ENCODE assay signal across 13 mouse cellular contexts in the genomic region with DNA sequence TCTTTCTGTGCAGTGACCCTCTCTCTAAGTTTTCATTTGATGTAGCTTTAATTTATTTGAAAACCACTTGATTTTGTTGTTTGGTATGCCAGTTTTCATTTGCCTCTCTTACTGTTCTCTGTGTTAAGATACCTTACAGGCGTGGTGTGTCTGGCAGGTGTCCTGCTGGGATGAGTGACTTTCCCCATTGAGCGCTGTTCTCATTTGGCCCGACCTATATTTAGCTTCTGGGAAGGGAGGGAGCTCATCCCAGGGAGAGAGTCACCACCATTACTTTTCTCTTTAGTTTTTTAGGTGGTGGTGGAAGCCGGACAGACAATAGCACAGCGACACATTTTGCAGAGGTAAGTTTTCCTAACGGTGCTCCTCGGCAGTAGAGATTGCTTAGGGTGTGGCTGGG. TPM values are rescaled to one million over a fixed set of nuclear protein-coding genes. Genes with fewer than 3 reads are reported as not detected.
DNase-seq lines count a peak whose midpoint lies in the region; TF ChIP-seq lines count a peak whose summit lies in the region.
"Had no signal": no experiment of that assay in that cellular context is flagged by ENCODE, and none has a peak within 500 bp of the region (broad histone marks: within the 10 kb centered on the region; RNA-seq: fewer than 3 reads in every experiment).

No protein-coding gene starts in this region.

- no peaks in the 10 kb centered on the region for H3K9me3 ChIP-seq in heart, embryonic 10.5 days
- H3K9me3 ChIP-seq: limb, embryonic 15.5 days; midbrain, embryonic 15.5 days had no signal

- peak; percentile 45 to 64 for DNase-seq in heart, adult 2 months
- no peak for DNase-seq in heart, embryonic 10.5 days (ENCODE audit: low spot score)
- peak; percentile 55 for DNase-seq in cerebellum, adult 9-10 months
- DNase-seq in heart, adult 9 months (ENCODE audit: low spot score in 2 of 2) = peak; percentile 48 to 58
- DNase-seq in left cerebral cortex, adult 9 months (ENCODE audit: low spot score in 2 of 2) = no peak
- no peak for DNase-seq in thymus, postnatal 25 days
- no peak for DNase-seq in layer of hippocampus, adult 11-12 months (ENCODE audit: low spot score)
- DNase-seq: kidney, adult 2 months; kidney, postnatal 36 days; lung, adult 2 months; thymus, postnatal 36 days had no signal

- WGBS in heart, adult 2 months = 59% methylated on average over 7 of the region's 7 CpGs
- 52% methylated on average over 7 of the region's 7 CpGs for WGBS in heart, embryonic 10.5 days

- H3K4me1 ChIP-seq in heart, adult 2 months (ENCODE audit: control insufficient read depth, insufficient read depth, low read length) = peaks cover 4% of the 10 kb centered on the region
- peaks cover 10% of the 10 kb centered on the region; the same call in 1 of the 2 replicates for H3K4me1 ChIP-seq in heart, embryonic 10.5 days
- H3K4me1 ChIP-seq: limb, embryonic 15.5 days; midbrain, embryonic 15.5 days had no signal

- peaks cover 1% of the 10 kb centered on the region; the same call in 1 of the 2 replicates for H3K79me2 ChIP-seq in heart, adult 2 months (replicated peaks; ENCODE audit: control insufficient read depth, insufficient read depth, low read length)

- peaks cover 6% of the 10 kb centered on the region for H3K36me3 ChIP-seq in heart, adult 2 months (ENCODE audit: control insufficient read depth, insufficient read depth, low read length)
- H3K36me3 ChIP-seq in heart, embryonic 10.5 days = peaks cover 4% of the 10 kb centered on the region; the same call in 1 of the 2 replicates
- H3K36me3 ChIP-seq: midbrain, embryonic 15.5 days had no signal

- TF ChIP-seq EP300 in heart, adult 2 months (IDR thresholded peaks at IDR 0.05; ENCODE audit: insufficient read depth, low read depth, low read length) = no peak

- no peaks in the 10 kb centered on the region for H3K27me3 ChIP-seq in heart, adult 2 months (ENCODE audit: control insufficient read depth, insufficient read depth, low read length)
- no peaks in the 10 kb centered on the region for H3K27me3 ChIP-seq in heart, embryonic 10.5 days (ENCODE audit: insufficient read depth, poor library complexity, severe bottlenecking)
- H3K27me3 ChIP-seq: limb, embryonic 15.5 days; midbrain, embryonic 15.5 days had no signal

- no peak overlapping the region for H3K9ac ChIP-seq in heart, adult 2 months (ENCODE audit: low read depth, low read length)
- H3K9ac ChIP-seq: limb, embryonic 15.5 days; midbrain, embryonic 15.5 days had no signal

- H3K27ac ChIP-seq in heart, adult 2 months = peak overlapping the region; percentile 72
- H3K27ac ChIP-seq in heart, embryonic 10.5 days = no peak overlapping the region; the same call in 1 of the 2 replicates
- H3K27ac ChIP-seq: limb, embryonic 15.5 days; midbrain, embryonic 15.5 days had no signal

- TF ChIP-seq CTCF in heart, adult 2 months (IDR thresholded peaks at IDR 0.05) = no peak

- TF ChIP-seq POLR2A in heart, adult 2 months (IDR thresholded peaks at IDR 0.05; ENCODE audit: insufficient read depth, low read depth, low read length) = no peak

- intact Hi-C loops in heart, adult 2 months (cut with DNase I) = no loop called here

- H3K4me3 ChIP-seq in heart, adult 2 months = peak overlapping the region; percentile 30
- H3K4me3 ChIP-seq in heart, embryonic 10.5 days = no peak overlapping the region
- H3K4me3 ChIP-seq: limb, embryonic 15.5 days; midbrain, embryonic 15.5 days had no signal

RNA-seq across cellular contexts. Expression of a gene that starts 30.2 kb away (rescaled TPM):
- 10 to 100 TPM; 22.6 to 25.4 TPM for total RNA-seq in heart, adult 2 months (2021)
- 11.4 and 19.7 TPM in 2 replicates for polyA plus RNA-seq in heart, adult 2 months (2012; rRNA removed)
- polyA plus RNA-seq in heart, embryonic 10.5 days (2016; fragmentation: Nextera tagmentation; extraction: Ambion mirVana) = 47.9 and 59.6 TPM in 2 replicates

RNA-seq across cellular contexts. Expression of a gene that starts 30.3 kb away (rescaled TPM):
- total RNA-seq in heart, adult 2 months (2021) = 10 to 100 TPM; 22.4 to 24.4 TPM
- 21.2 and 33.5 TPM in 2 replicates for polyA plus RNA-seq in heart, adult 2 months (2012; rRNA removed)
- polyA plus RNA-seq in heart, embryonic 10.5 days (2016; fragmentation: Nextera tagmentation; extraction: Ambion mirVana) = 37.7 and 41.0 TPM in 2 replicates

RNA-seq across cellular contexts. Expression of a gene that starts 49.3 kb away (rescaled TPM):
- total RNA-seq in heart, adult 2 months (2021) = 1 to 10 TPM; 2.6 to 3.1 TPM
- 4.8 and 5.0 TPM in 2 replicates for polyA plus RNA-seq in heart, adult 2 months (2012; rRNA removed)
- polyA plus RNA-seq in heart, embryonic 10.5 days (2016; fragmentation: Nextera tagmentation; extraction: Ambion mirVana) = 7.1 and 8.5 TPM in 2 replicates

Comparison
In these comparisons a context has a peak if more than half of its experiments do, and no peak if none do; other contexts are left out.
1. DNase-seq: peak in heart, adult 2 months (2 of 2), cerebellum, adult 9-10 months (single experiment) and heart, adult 9 months (2 of 2); none in heart, embryonic 10.5 days (single experiment), left cerebral cortex, adult 9 months (0 of 2), thymus, postnatal 25 days (single experiment) and layer of hippocampus, adult 11-12 months (single experiment).